In genomic region chr5:36988124-36988780, GRCm38 (mm10) we compare ENCODE assay signal across 9 mouse cellular contexts. TPM values are rescaled to one million over a fixed set of nuclear protein-coding genes. Genes with fewer than 3 reads are reported as not detected.
DNase-seq lines count a peak whose midpoint lies in the region; ATAC-seq and TF ChIP-seq lines count a peak whose summit lies in the region.
"Had no signal": no experiment of that assay in that cellular context is flagged by ENCODE, and none has a peak within 500 bp of the region (broad histone marks: within the 10 kb centered on the region; RNA-seq: fewer than 3 reads in every experiment).

No protein-coding gene starts in this region.

- TF ChIP-seq EP300 in CH12.LX (IDR thresholded peaks at IDR 0.05; ENCODE audit: low read length) = no peak

- H3K27ac ChIP-seq in CH12.LX (ENCODE audit: insufficient read depth, low read depth) = no peak overlapping the region
- 0 out of 2 replicates have a peak overlapping the region, but pooled peaks have one; percentile 5 for H3K27ac ChIP-seq in forebrain, embryonic 12.5 days
- no peak overlapping the region for H3K27ac ChIP-seq in limb, embryonic 14.5 days (replicated peaks; ENCODE audit: low read depth, low read length)
- no peak overlapping the region for H3K27ac ChIP-seq in olfactory bulb, adult 2 months (ENCODE audit: insufficient read depth, low read depth, low read length)

- H3K4me3 ChIP-seq in CH12.LX (replicated peaks in 1 of 3; ENCODE audit: low read depth in 2 of 3, low read length in 2 of 3, poor library complexity in 1 of 3) = peak overlapping the region; percentile 69 to 95 (median 72)
- peak overlapping the region; percentile 70 for H3K4me3 ChIP-seq in forebrain, embryonic 12.5 days (replicated peaks)
- H3K4me3 ChIP-seq in limb, embryonic 14.5 days (replicated peaks; ENCODE audit: low read length) = peak overlapping the region; percentile 75
- H3K4me3 ChIP-seq in olfactory bulb, adult 2 months (ENCODE audit: insufficient read depth, low read depth, low read length) = peak overlapping the region; percentile 72

- H3K9me3 ChIP-seq in CH12.LX (replicated peaks; ENCODE audit: low read length) = peaks cover 4% of the 10 kb centered on the region
- H3K9me3 ChIP-seq in forebrain, embryonic 12.5 days = no peaks in the 10 kb centered on the region
- no peaks in the 10 kb centered on the region for H3K9me3 ChIP-seq in limb, embryonic 14.5 days (ENCODE audit: control insufficient read depth, low read length)

- H3K36me3 ChIP-seq in CH12.LX (replicated peaks in 1 of 2; ENCODE audit: control insufficient read depth in 1 of 2, insufficient read depth in 1 of 2, low read length in 1 of 2) = no peaks in the 10 kb centered on the region
- H3K36me3 ChIP-seq in forebrain, embryonic 12.5 days (replicated peaks) = no peaks in the 10 kb centered on the region
- H3K36me3 ChIP-seq in limb, embryonic 14.5 days (ENCODE audit: control insufficient read depth, insufficient read depth, low read length) = no peaks in the 10 kb centered on the region
- H3K36me3 ChIP-seq: G1E had no signal

- DNase-seq in heart, adult 9 months (ENCODE audit: low spot score in 2 of 2) = peak; percentile 16 to 20
- DNase-seq in heart, adult 11 months = no peak
- no peak for DNase-seq in CH12.LX (ENCODE audit: extremely low read depth)
- DNase-seq in limb, embryonic 14.5 days (ENCODE audit: low spot score) = no peak
- no peak for DNase-seq in cerebellum, adult 11-12 months
- DNase-seq in urinary bladder, postnatal 10 days (ENCODE audit: low spot score) = no peak

- no peak for TF ChIP-seq CTCF in CH12.LX (conservative IDR thresholded peaks at IDR 0.05 in 1 of 2, IDR thresholded peaks at IDR 0.05 in 1 of 2; ENCODE audit: low read depth in 2 of 2, low read length in 2 of 2)
- no peak; the same call in 1 of the 2 replicates for TF ChIP-seq CTCF in olfactory bulb, adult 2 months (IDR thresholded peaks at IDR 0.05; ENCODE audit: insufficient read depth, low read depth, low read length)

- peak overlapping the region; percentile 86 for H3K9ac ChIP-seq in CH12.LX (ENCODE audit: insufficient read depth, low read depth)
- peak overlapping the region; percentile 75 for H3K9ac ChIP-seq in forebrain, embryonic 12.5 days
- peak overlapping the region; percentile 84 for H3K9ac ChIP-seq in limb, embryonic 14.5 days (ENCODE audit: low read depth, low read length, severe bottlenecking)

- TF ChIP-seq POLR2A in CH12.LX (IDR thresholded peaks at IDR 0.05; ENCODE audit: low read depth, low read length) = no peak
- no peak for TF ChIP-seq POLR2A in limb, embryonic 14.5 days (IDR thresholded peaks at IDR 0.05; ENCODE audit: borderline replicate concordance, extremely low read depth, insufficient read depth, insufficient read length)
- TF ChIP-seq POLR2A in olfactory bulb, adult 2 months (IDR thresholded peaks at IDR 0.05; ENCODE audit: insufficient read depth, low read depth, low read length) = no peak

- peak overlapping the region; percentile 59 for H3K4me2 ChIP-seq in CH12.LX (ENCODE audit: insufficient read depth, low read depth, poor library complexity, severe bottlenecking)
- H3K4me2 ChIP-seq in forebrain, embryonic 12.5 days = peak overlapping the region; percentile 95
- peak overlapping the region; percentile 98 for H3K4me2 ChIP-seq in limb, embryonic 14.5 days (replicated peaks; ENCODE audit: low read depth, low read length, severe bottlenecking)

- dilution Hi-C loops in CH12.LX (cut with MboI; ENCODE audit: extremely low pct_ligation_motif_present, extremely low pct_unique_long_range_greater_than_20kb, low sequenced_read_pairs) = no loop called here

- H3K27me3 ChIP-seq in CH12.LX (replicated peaks) = peaks cover 24% of the 10 kb centered on the region
- H3K27me3 ChIP-seq in forebrain, embryonic 12.5 days = peaks cover 17% of the 10 kb centered on the region; the same call in 1 of the 2 replicates
- H3K27me3 ChIP-seq in limb, embryonic 14.5 days (ENCODE audit: control insufficient read depth, insufficient read depth, low read length) = no peaks in the 10 kb centered on the region

- in situ Hi-C loops in CH12.LX (cut with MboI; ENCODE audit: low pct_ligation_motif_present, low pct_unique_long_range_greater_than_20kb, low sequenced_read_pairs) = no loop called here

- no peak for TF ChIP-seq RAD21 in CH12.LX (IDR thresholded peaks at IDR 0.05; ENCODE audit: low read depth, low read length)

- ATAC-seq in forebrain, embryonic 12.5 days (ENCODE audit: low FRiP score) = peak; percentile 44
- peak; percentile 23 for ATAC-seq in limb, embryonic 14.5 days (ENCODE audit: low FRiP score, low read depth)

- H3K79me2 ChIP-seq in CH12.LX (replicated peaks; ENCODE audit: control insufficient read depth, extremely low read depth, insufficient read depth, poor library complexity, severe bottlenecking) = no peaks in the 10 kb centered on the region

- peaks cover 7 to 18% of the 10 kb centered on the region in 2 experiments; a peak in 3 of 4 replicates for H3K4me1 ChIP-seq in CH12.LX (ENCODE audit: control insufficient read depth in 1 of 2, insufficient read depth in 2 of 2)
- H3K4me1 ChIP-seq in forebrain, embryonic 12.5 days = peaks cover 20% of the 10 kb centered on the region
- H3K4me1 ChIP-seq in limb, embryonic 14.5 days (ENCODE audit: control insufficient read depth, insufficient read depth, low read length) = no peaks in the 10 kb centered on the region; the same call in 1 of the 2 replicates
- H3K4me1 ChIP-seq in olfactory bulb, adult 2 months (ENCODE audit: control insufficient read depth, insufficient read depth, low read length) = peaks cover 28% of the 10 kb centered on the region

- WGBS in forebrain, embryonic 12.5 days = 11% methylated on average over 24 of the region's 24 CpGs
- WGBS in limb, embryonic 14.5 days = 14% methylated on average over 20 of the region's 24 CpGs
- 12% methylated on average over 24 of the region's 24 CpGs for WGBS in olfactory bulb, adult 2 months

TF ChIP-seq in CH12.LX, 34 proteins besides CTCF, POLR2A, EP300 and RAD21:
- no peak for TF ChIP-seq POLR2AphosphoS2 (IDR thresholded peaks at IDR 0.05; ENCODE audit: low read depth, low read length)
- no peak for TF ChIP-seq ELF1 (IDR thresholded peaks at IDR 0.05; ENCODE audit: low read depth, low read length)
- TF ChIP-seq ZC3H11A (IDR thresholded peaks at IDR 0.05; ENCODE audit: low read depth, low read length) = no peak
- no peak for TF ChIP-seq JUND (conservative IDR thresholded peaks at IDR 0.05; ENCODE audit: low read depth, low read length)
- no peak for TF ChIP-seq MAZ (IDR thresholded peaks at IDR 0.05; ENCODE audit: low read depth, low read length)
- no peak for TF ChIP-seq ZMIZ1 (IDR thresholded peaks at IDR 0.05; ENCODE audit: low read depth, low read length)
- TF ChIP-seq ZKSCAN1 (IDR thresholded peaks at IDR 0.05; ENCODE audit: borderline replicate concordance, low read depth, low read length) = no peak

RNA-seq across cellular contexts. Expression of gene Wfs1, which starts 0.8 kb away (rescaled TPM):
- total RNA-seq in CH12.LX (2012; rRNA removed) (2.3 and 2.5 TPM in 2 replicates), CH12.LX (2014; rRNA removed) (0.43 and 0.56 TPM in 2 replicates)
- 1.4 and 1.8 TPM in 2 replicates for polyA plus RNA-seq in CH12.LX (2012; ENCODE audit: insufficient read length, low read depth)
- 7.8 and 7.9 TPM in 2 replicates for polyA plus RNA-seq in forebrain, embryonic 12.5 days (2016; fragmentation: Nextera tagmentation; extraction: Ambion mirVana)
- 12.8 and 16.3 TPM in 2 replicates for polyA plus RNA-seq in limb, embryonic 14.5 days (2012; rRNA removed)
- polyA plus RNA-seq in limb, embryonic 14.5 days (2014; fragmentation: Nextera tagmentation; extraction: Ambion mirVana) = 10.4 and 11.2 TPM in 2 replicates
- not detected in 2 replicates for polyA plus RNA-seq in olfactory bulb, adult 2 months (2012; ENCODE audit: insufficient read depth, insufficient read length, low replicate concordance, missing spikeins)

Comparison
In these comparisons a context has a peak if more than half of its experiments do, and no peak if none do; other contexts are left out.
1. DNase-seq: peak in heart, adult 9 months (2 of 2); none in heart, adult 11 months (single experiment), CH12.LX (single experiment), limb, embryonic 14.5 days (single experiment), cerebellum, adult 11-12 months (single experiment) and urinary bladder, postnatal 10 days (single experiment).
2. Peak in every context shown above with its lines, with median percentiles within 50 percentile points of each other: H3K4me2 ChIP-seq, H3K4me3 ChIP-seq and H3K9ac ChIP-seq.